Mouse (Mus musculus) brown adipose tissue, adult 24 weeks (tissue): ENCODE data around the gene Rtn2. TPM values are rescaled to one million over a fixed set of nuclear protein-coding genes. Genes with fewer than 3 reads are reported as not detected.
A peak's percentile ranks its signal among the peaks of the same experiment; 100 is the strongest.
"Not testable (repeated sequence)": the region's sequence is repeated elsewhere in the genome, so short reads cannot be mapped to it uniquely, and the experiment has no call there.

ENCODE experiments used
- H3K27ac ChIP-seq: fragments of 200-500 bp; replicated peaks from 2 replicates; pipeline ENCODE4 v1.5.1; 2012; ENCODE audit warnings: low read depth, mild to moderate bottlenecking, low read length
- H3K4me1 ChIP-seq: fragments of 200-500 bp; 2 replicates; pipeline ENCODE4 v1.6.1; 2012; ENCODE audit warnings: low read length, mixed read lengths; ENCODE audit not compliant: control insufficient read depth, insufficient read depth, insufficient read length
- H3K4me3 ChIP-seq: fragments of 200-500 bp; 2 replicates; pipeline ENCODE4 v1.5.1; 2012; ENCODE audit warnings: low read depth, mild to moderate bottlenecking, low read length, moderate library complexity; ENCODE audit not compliant: insufficient read depth
- polyA plus RNA-seq: library from polyadenylated mRNA; stranded (reverse); fragments of >200 nt; gene quantifications from 2 replicates; pipeline ENCODE4 v1.2.4, GENCODE M21; 2012; ENCODE audit not compliant: missing spikeins, insufficient read depth, insufficient read length

Gene Rtn2
- polyA plus RNA-seq, 1 experiment: 14.9 TPM

GRCm38 (mm10) chr7:19279581-19280114, 2.8 kb upstream of the Rtn2 start, which contains the start of gene Ppm1n:
TSS of gene Ppm1n (minus strand) at chr7:19280064.
- no peak within 1 kb of the TSS for H3K27ac ChIP-seq
- H3K4me3 ChIP-seq: no peak within 1 kb of the TSS
- no peaks in the 10 kb centered on the region for H3K4me1 ChIP-seq

DNA sequence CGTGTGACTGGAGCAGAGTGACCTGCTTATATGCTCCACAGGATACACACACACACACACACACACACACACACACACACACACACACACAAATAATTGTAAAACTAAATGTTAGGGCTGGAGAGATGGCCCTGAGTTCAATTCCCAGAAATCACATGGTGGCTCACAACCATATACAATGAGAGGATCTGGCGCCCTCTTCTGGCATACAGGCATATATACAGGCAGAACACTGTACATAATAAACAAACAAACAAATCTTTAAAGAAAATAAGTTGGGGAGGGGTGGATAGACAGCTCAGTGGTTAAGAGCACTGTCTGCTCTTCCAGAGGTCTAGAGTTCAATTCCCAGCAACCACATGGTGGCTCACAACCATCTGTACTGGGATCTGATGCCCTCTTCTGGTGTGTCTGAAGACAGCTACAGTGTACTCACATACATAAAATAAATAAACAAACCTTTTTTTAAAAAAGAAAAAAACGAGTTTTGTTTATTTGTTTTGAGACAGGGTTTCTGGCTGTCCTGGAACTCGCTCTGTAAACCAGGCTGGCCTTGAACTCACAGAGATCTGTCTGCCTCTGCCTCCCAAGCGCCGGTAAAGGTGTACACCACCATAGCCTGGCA, 632 bp upstream of the Rtn2 start:
- peak overlapping the region; percentile 44; the same call in 1 of the 2 replicates for H3K4me3 ChIP-seq
- H3K4me1 ChIP-seq, H3K27ac ChIP-seq: not testable (repeated sequence)

DNA sequence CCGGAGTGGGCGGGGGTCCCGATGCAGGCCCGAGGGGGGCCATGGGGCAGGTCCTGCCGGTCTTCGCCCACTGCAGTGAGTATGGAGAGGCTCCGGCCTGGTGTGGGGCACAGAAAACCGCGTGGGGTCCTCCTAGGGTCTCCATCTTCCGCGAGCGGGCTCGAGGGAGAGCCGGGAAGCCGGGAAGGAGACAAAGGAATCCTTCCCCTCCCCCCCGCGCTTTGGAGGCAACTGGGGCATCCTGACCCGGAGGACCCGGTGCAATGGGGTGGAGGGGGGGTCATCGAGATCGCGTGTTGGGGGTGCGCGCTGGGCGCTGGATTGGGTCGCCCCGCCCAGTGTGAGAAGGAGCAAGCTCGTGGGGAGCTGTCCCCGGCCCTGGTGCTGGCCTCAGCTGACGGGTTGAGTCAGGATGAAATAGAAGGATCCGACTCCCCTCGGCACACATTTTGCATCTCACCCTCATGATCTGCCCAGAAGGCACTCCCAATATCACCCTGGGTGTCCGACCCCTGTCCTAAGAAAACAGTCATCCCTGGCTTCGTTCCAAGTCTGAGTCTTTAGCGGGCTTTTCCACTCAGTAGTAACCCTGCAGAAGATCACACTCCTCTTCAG, 474 bp downstream of the Rtn2 start:
- peak overlapping the region; percentile 58 for H3K4me3 ChIP-seq
- no peak overlapping the region for H3K27ac ChIP-seq
- H3K4me1 ChIP-seq: no peaks in the 10 kb centered on the region

GRCm38 (mm10) chr7:19283406-19283804, 981 bp downstream of the Rtn2 start:
- Histone ChIP-seq H3K4me3 (no peak overlapping the region), H3K27ac (no peak overlapping the region), H3K4me1 (no peaks in the 10 kb centered on the region)

GRCm38 (mm10) chr7:19284763-19285162, 2.3 kb downstream of the Rtn2 start:
- H3K27ac ChIP-seq: no peak overlapping the region
- no peaks in the 10 kb centered on the region for H3K4me1 ChIP-seq
- H3K4me3 ChIP-seq: no peak overlapping the region

GRCm38 (mm10) chr7:19290969-19291596, 8.7 kb downstream of the Rtn2 start:
- no peaks in the 10 kb centered on the region; the same call in 1 of the 2 replicates for H3K4me1 ChIP-seq
- H3K4me3 ChIP-seq: peak overlapping the region; percentile 36
- no peak overlapping the region for H3K27ac ChIP-seq

GRCm38 (mm10) chr7:19295503-19296185, 13.2 kb downstream of the Rtn2 start:
- H3K4me3 ChIP-seq: peak overlapping the region; percentile 48
- no peaks in the 10 kb centered on the region; the same call in 1 of the 2 replicates for H3K4me1 ChIP-seq
- H3K27ac ChIP-seq: no peak overlapping the region

DNA sequence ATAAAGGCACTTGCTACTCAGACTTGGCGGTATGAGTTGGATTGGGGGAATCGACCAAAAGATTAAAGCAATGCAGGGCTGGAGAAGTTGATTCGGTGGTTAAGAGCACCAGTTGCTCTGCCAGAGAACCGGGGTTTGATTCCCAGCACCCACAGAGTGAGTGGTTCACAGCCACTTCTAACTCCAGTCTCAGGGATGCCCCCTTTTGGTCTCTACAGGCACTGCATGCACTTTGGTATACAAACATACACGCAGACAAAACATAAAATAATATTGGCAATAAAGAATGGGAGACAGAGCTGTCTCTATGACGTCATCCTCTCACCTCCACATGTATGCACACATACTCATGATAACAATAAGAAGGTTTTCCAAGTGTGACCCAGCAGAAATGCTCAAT, 14.6 kb downstream of the Rtn2 start:
- Histone ChIP-seq H3K4me1 (no peaks in the 10 kb centered on the region; the same call in 1 of the 2 replicates), H3K27ac (no peak overlapping the region)

GRCm38 (mm10) chr7:19297794-19298193, 15.4 kb downstream of the Rtn2 start:
- no peak overlapping the region for H3K4me3 ChIP-seq
- H3K27ac ChIP-seq: no peak overlapping the region
- H3K4me1 ChIP-seq: no peaks in the 10 kb centered on the region; the same call in 1 of the 2 replicates

More for the DNA sequence above, 14.6 kb downstream of the Rtn2 start:
- H3K4me3 ChIP-seq: no peak overlapping the region

DNA sequence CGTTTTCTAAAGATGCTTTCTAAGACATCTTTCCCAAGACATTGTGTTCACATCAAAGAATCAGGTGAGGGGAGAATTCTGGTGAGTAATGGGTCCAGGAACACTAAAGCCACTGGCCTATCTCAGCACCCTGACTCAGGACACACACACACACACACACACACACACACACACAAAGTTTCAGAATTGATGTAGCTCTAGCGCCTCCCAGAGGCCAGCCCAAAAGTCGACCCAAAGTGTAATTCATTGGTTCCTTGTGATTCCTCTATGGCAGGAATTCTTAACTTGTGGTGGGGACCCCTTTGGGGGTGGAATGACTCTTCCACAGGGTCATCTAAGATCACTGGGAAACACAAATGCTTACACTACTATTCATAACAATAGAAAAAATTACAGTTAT, 16.8 kb downstream of the Rtn2 start:
- no peak overlapping the region for H3K4me3 ChIP-seq
- H3K4me1 ChIP-seq: no peaks in the 10 kb centered on the region
- H3K27ac ChIP-seq: no peak overlapping the region

- peak overlapping the region; percentile 63 for H3K4me3 ChIP-seq
- H3K4me1 ChIP-seq: no peaks in the 10 kb centered on the region
- no peak overlapping the region for H3K27ac ChIP-seq
Measured at GRCm38 (mm10) chr7:19300501-19301421, 18.3 kb downstream of the Rtn2 start.

DNA sequence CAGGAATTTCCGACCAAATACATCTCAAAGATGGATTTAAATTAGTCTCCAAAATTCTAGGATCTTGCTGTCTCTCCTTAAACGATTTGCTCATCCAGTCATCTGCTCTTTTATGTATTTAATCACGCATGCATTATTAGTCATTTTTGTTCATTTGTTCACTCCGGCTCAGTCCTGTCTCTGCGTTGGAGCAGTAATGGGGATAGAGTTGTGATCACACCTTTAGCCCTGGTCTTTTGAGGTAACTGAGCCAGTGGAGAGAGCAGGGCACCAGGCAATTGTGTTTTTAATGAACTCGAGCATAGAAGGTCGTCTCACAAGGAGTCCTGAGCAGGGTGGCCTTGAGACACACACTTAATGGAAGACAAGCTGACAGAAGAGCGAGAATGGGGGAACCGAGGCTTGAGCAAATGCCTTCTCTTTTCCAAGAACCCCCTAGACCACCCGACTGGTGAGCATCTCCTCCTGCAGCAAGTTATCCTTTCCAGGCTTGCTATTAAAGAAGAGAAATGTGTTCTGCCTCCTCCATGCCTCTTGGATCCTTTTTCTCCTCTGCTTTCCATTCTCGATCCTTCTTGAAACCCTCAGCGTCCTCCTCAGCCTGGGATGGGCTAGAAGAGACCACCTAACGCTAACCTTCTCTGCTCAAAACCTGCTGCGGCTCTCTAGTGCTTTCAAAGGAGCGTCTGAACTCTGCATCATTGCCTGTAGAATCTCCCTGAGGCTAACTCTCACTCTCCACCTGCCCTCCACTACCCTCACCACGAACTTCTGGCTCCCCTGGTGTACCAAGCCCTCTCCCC, 19.2 kb downstream of the Rtn2 start:
- H3K4me1 ChIP-seq: no peaks in the 10 kb centered on the region
- no peak overlapping the region for H3K27ac ChIP-seq
- H3K4me3 ChIP-seq: no peak overlapping the region

- Histone ChIP-seq H3K4me3 (no peak overlapping the region), H3K4me1 (no peaks in the 10 kb centered on the region), H3K27ac (no peak overlapping the region)
Measured at GRCm38 (mm10) chr7:19302264-19303045, 20.0 kb downstream of the Rtn2 start.
